Mouse (Mus musculus) testis, adult 2 months (tissue): ENCODE data around the gene Chdh. TPM values are rescaled to one million over a fixed set of nuclear protein-coding genes. Genes with fewer than 3 reads are reported as not detected.

Source experiments
- H3K27ac ChIP-seq: fragments of 200-500 bp; 2 replicates; pipeline ENCODE4 v1.5.1; 2012; ENCODE audit warnings: low read depth, low read length; ENCODE audit not compliant: control insufficient read depth, insufficient read depth
- H3K27me3 ChIP-seq: fragments of 200-500 bp; 2 replicates; pipeline ENCODE4 v1.6.1; 2012; ENCODE audit warnings: mild to moderate bottlenecking, low read length, moderate library complexity; ENCODE audit not compliant: control insufficient read depth, insufficient read depth
- H3K36me3 ChIP-seq: fragments of 200-500 bp; 2 replicates; pipeline ENCODE4 v1.6.1; 2012; ENCODE audit warnings: mild to moderate bottlenecking, low read length; ENCODE audit not compliant: control insufficient read depth, insufficient read depth
- H3K4me1 ChIP-seq: fragments of 200-500 bp; 2 replicates; pipeline ENCODE4 v1.6.1; 2012; ENCODE audit warnings: low read length; ENCODE audit not compliant: control insufficient read depth, insufficient read depth
- H3K4me3 ChIP-seq: fragments of 200-500 bp; 2 replicates; pipeline ENCODE4 v1.5.1; 2012; ENCODE audit warnings: low read depth, mild to moderate bottlenecking, low read length, moderate library complexity, mixed read lengths; ENCODE audit not compliant: control insufficient read depth
- CTCF ChIP-seq: fragments of 200-500 bp; IDR thresholded peaks from 2 replicates; pipeline ENCODE4 v1.5.1; 2012; ENCODE audit warnings: low read depth, mild to moderate bottlenecking, inconsistent platforms, low read length, moderate library complexity; ENCODE audit not compliant: control insufficient read depth, insufficient read depth, insufficient replicate concordance
- POLR2A ChIP-seq: fragments of 200-500 bp; IDR thresholded peaks from 2 replicates; pipeline ENCODE4 v1.6.1; 2012; ENCODE audit warnings: low read depth, mild to moderate bottlenecking, inconsistent platforms, low read length, moderate library complexity; ENCODE audit not compliant: control insufficient read depth
- polyA plus RNA-seq: library from polyadenylated mRNA; depleted of rRNA; stranded (reverse); fragments of >200 nt; gene quantifications from 2 replicates; pipeline ENCODE4 v1.2.3, GENCODE M21; 2012; rRNA removed

Gene Chdh
- polyA plus RNA-seq, 1 experiment: 11.7 TPM

DNA sequence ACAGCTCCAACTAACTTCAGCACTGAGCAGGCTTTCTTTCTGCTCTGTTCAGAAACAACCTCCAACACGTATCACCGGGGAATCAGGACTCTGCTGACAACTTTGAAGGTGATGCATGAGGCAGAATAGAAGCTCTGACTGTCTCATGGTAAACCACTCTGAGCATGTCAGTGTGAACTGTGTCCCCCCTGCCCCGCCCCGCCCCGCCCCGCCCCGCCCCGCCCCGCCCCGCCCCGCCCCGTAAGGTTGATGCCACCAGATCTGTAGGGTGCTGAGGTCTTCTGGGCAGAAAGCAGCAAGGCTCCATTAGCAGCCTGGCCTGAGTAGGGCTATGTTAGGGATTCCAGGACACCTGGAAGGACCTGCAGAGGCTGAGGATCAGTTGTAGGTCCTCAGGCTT is 57.9 kb downstream of the Chdh start:
- Histone ChIP-seq H3K4me1 (no peaks in the 10 kb centered on the region), H3K36me3 (no peaks in the 10 kb centered on the region), H3K27ac (no peak overlapping the region), H3K27me3 (no peaks in the 10 kb centered on the region), H3K4me3 (no peak overlapping the region)
- TF ChIP-seq CTCF: no peak
- no peak for TF ChIP-seq POLR2A

DNA sequence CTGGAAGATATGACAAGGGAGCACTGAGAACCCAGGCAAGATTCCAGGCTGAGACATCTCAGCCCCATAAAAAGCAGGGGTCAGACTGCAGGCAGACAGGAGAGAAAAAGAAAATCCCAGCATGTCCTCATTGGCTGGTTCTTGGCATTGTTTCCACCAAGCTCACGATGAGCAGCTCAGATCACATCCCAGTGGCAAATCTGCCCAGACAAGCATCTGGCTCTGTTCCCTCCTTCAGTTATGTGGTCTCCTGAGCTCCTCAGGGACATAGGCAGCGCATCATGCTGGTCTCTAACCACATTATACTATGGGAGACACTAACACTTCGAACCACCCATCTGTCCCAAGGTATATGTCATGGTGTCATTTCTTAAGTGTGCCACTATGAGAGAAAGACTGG is 59.7 kb downstream of the Chdh start:
- no peak overlapping the region for H3K27ac ChIP-seq
- TF ChIP-seq CTCF (no peak), POLR2A (no peak)
- no peaks in the 10 kb centered on the region for H3K27me3 ChIP-seq
- no peak overlapping the region for H3K4me3 ChIP-seq
- H3K36me3 ChIP-seq: no peaks in the 10 kb centered on the region
- H3K4me1 ChIP-seq: no peaks in the 10 kb centered on the region

- Histone ChIP-seq H3K36me3 (no peaks in the 10 kb centered on the region), H3K4me3 (no peak overlapping the region), H3K4me1 (no peaks in the 10 kb centered on the region), H3K27me3 (no peaks in the 10 kb centered on the region), H3K27ac (no peak overlapping the region)
- TF ChIP-seq POLR2A (no peak), CTCF (no peak)
Observed at GRCm38 (mm10) chr14:30075268-30075887, 66.6 kb downstream of the Chdh start.

GRCm38 (mm10) chr14:30078115-30078808 is 69.4 kb downstream of the Chdh start:
- H3K36me3 ChIP-seq: no peaks in the 10 kb centered on the region
- H3K4me1 ChIP-seq: peaks cover 3% of the 10 kb centered on the region; the same call in 1 of the 2 replicates
- H3K27ac ChIP-seq: no peak overlapping the region
- no peaks in the 10 kb centered on the region for H3K27me3 ChIP-seq
- H3K4me3 ChIP-seq: no peak overlapping the region
- TF ChIP-seq CTCF (no peak), POLR2A (no peak)

GRCm38 (mm10) chr14:30079729-30080128 is 70.9 kb downstream of the Chdh start:
- H3K27me3 ChIP-seq: no peaks in the 10 kb centered on the region

More at GRCm38 (mm10) chr14:30079729-30080128, 70.9 kb downstream of the Chdh start:
- Histone ChIP-seq H3K27ac (no peak overlapping the region), H3K4me3 (no peak overlapping the region), H3K36me3 (no peaks in the 10 kb centered on the region), H3K4me1 (peaks cover 3% of the 10 kb centered on the region; the same call in 1 of the 2 replicates)
- TF ChIP-seq POLR2A (no peak), CTCF (no peak)

Other genes starting within 250 kb of the Chdh start
- gene Selenok, start 40.7 kb upstream of the Chdh start, polyA plus RNA-seq: 67.0 and 94.4 TPM in 2 replicates
- 24.1 and 25.5 TPM in 2 replicates for gene Actr8, start 30.7 kb upstream of the Chdh start, polyA plus RNA-seq
- gene Il17rb, start 127 bp upstream of the Chdh start, polyA plus RNA-seq: 2.2 and 2.5 TPM in 2 replicates